Mouse (Mus musculus): ENCODE results near the gene Cxcr1.

GRCm38 (mm10) chr1:74239162-74239561, 44.7 kb upstream of the Cxcr1 start:
- TF ChIP-seq GATA1 (IDR thresholded peaks at IDR 0.05; ENCODE audit: low read length) = no peak
- TF ChIP-seq TAL1 (IDR thresholded peaks at IDR 0.05; ENCODE audit: low read length) = no peak

Measured in erythroblast, embryonic 14.5 days (primary cell).